9 mouse cellular contexts compared by ENCODE assay signal in the genomic region with DNA sequence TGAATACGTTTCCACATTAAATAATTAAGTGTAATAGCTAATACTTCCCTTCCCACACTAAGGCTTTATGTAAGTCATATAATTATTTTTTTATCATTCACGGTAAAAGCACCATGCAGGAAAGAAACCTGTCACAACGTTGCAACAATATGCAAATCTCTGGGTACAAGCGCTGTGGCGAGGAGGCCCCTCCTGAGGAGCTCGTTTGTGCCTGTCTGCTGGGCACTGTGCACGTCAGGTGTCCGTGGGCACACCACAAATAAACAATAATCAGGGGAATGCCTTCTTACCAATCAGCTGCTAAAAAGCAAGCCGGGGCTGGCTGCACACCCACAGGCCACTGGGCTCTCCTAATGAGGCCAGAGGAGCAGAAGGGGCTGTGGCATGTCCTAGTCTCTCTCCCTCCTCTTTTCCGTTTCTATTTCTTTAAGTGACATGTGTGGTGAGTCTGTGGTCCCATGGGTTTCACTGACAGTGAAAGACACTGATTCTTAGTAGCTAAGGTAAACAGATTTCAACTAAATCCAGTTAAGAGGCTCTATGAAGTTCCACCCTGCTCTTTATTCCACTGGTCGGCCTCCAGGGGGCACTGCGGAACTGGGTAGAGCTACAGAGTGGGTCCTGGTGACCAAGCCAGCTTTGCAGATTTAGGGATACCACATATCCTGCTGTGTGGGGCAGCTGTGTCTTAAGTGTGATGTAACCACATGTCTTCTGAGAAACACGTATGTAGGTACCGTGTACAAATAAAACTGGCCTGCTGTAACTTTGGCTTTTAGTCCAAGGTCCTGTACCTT.
DNase-seq lines count a peak whose midpoint lies in the region; ATAC-seq and TF ChIP-seq lines count a peak whose summit lies in the region.
"Had no signal": no experiment of that assay in that cellular context is flagged by ENCODE, and none has a peak within 500 bp of the region (broad histone marks: within the 10 kb centered on the region; RNA-seq: fewer than 3 reads in every experiment).

No protein-coding gene starts in this region.

- WGBS in kidney, postnatal 0 days = 57% methylated on average over 14 of the region's 14 CpGs
- WGBS in liver, postnatal 0 days (ENCODE audit: insufficient replicate concordance) = 46% methylated on average over 14 of the region's 14 CpGs
- 25% methylated on average over 14 of the region's 14 CpGs for WGBS in olfactory bulb, adult 2 months

- ATAC-seq in kidney, postnatal 0 days (replicated peaks; ENCODE audit: low FRiP score, low read depth) = no peak
- ATAC-seq in liver, postnatal 0 days = no peak

- TF ChIP-seq CTCF in kidney, postnatal 0 days (IDR thresholded peaks at IDR 0.05; ENCODE audit: low read depth) = peak; percentile 92
- TF ChIP-seq CTCF in liver, postnatal 0 days (IDR thresholded peaks at IDR 0.05; ENCODE audit: low read depth) = peak; percentile 82
- peak; percentile 39; the same call in 1 of the 2 replicates for TF ChIP-seq CTCF in olfactory bulb, adult 2 months (IDR thresholded peaks at IDR 0.05; ENCODE audit: insufficient read depth, low read depth, low read length)

- no peaks in the 10 kb centered on the region for H3K27me3 ChIP-seq in kidney, postnatal 0 days (ENCODE audit: insufficient read depth, low read length)
- no peaks in the 10 kb centered on the region for H3K27me3 ChIP-seq in liver, postnatal 0 days (ENCODE audit: insufficient read depth, low read length)
- H3K27me3 ChIP-seq: embryonic facial prominence, embryonic 15.5 days had no signal

- H3K4me2 ChIP-seq in kidney, postnatal 0 days (ENCODE audit: low read length) = no peak overlapping the region
- no peak overlapping the region for H3K4me2 ChIP-seq in liver, postnatal 0 days (ENCODE audit: low read depth, low read length)
- H3K4me2 ChIP-seq: embryonic facial prominence, embryonic 15.5 days had no signal

- no peaks in the 10 kb centered on the region for H3K36me3 ChIP-seq in kidney, postnatal 0 days (ENCODE audit: insufficient read depth, low read length)
- H3K36me3 ChIP-seq in liver, postnatal 0 days (replicated peaks; ENCODE audit: insufficient read depth, low read length) = no peaks in the 10 kb centered on the region
- H3K36me3 ChIP-seq: embryonic facial prominence, embryonic 15.5 days had no signal

- H3K4me1 ChIP-seq in kidney, postnatal 0 days (replicated peaks; ENCODE audit: insufficient read depth, low read length) = no peaks in the 10 kb centered on the region
- no peaks in the 10 kb centered on the region for H3K4me1 ChIP-seq in liver, postnatal 0 days (ENCODE audit: insufficient read depth)
- peaks cover 15% of the 10 kb centered on the region for H3K4me1 ChIP-seq in olfactory bulb, adult 2 months (ENCODE audit: control insufficient read depth, insufficient read depth, low read length)
- H3K4me1 ChIP-seq: embryonic facial prominence, embryonic 15.5 days had no signal

- TF ChIP-seq POLR2A in olfactory bulb, adult 2 months (IDR thresholded peaks at IDR 0.05; ENCODE audit: insufficient read depth, low read depth, low read length) = no peak

- H3K27ac ChIP-seq in kidney, postnatal 0 days = no peak overlapping the region
- H3K27ac ChIP-seq in liver, postnatal 0 days (ENCODE audit: low read depth) = no peak overlapping the region
- H3K27ac ChIP-seq in olfactory bulb, adult 2 months (ENCODE audit: insufficient read depth, low read depth, low read length) = peak overlapping the region; percentile 18; the same call in 1 of the 2 replicates
- H3K27ac ChIP-seq: embryonic facial prominence, embryonic 15.5 days had no signal

- no peak overlapping the region for H3K4me3 ChIP-seq in kidney, postnatal 0 days (replicated peaks; ENCODE audit: low read depth, low read length)
- H3K4me3 ChIP-seq in liver, postnatal 0 days (ENCODE audit: low read depth, low read length) = no peak overlapping the region
- no peak overlapping the region for H3K4me3 ChIP-seq in olfactory bulb, adult 2 months (ENCODE audit: insufficient read depth, low read depth, low read length)
- H3K4me3 ChIP-seq: embryonic facial prominence, embryonic 15.5 days had no signal

- no peaks in the 10 kb centered on the region for H3K9me3 ChIP-seq in kidney, postnatal 0 days (replicated peaks; ENCODE audit: low read length)
- H3K9me3 ChIP-seq in liver, postnatal 0 days (ENCODE audit: low read length) = no peaks in the 10 kb centered on the region
- H3K9me3 ChIP-seq: embryonic facial prominence, embryonic 15.5 days had no signal

- H3K9ac ChIP-seq in kidney, postnatal 0 days (ENCODE audit: low read depth, low read length) = no peak overlapping the region
- no peak overlapping the region for H3K9ac ChIP-seq in liver, postnatal 0 days (replicated peaks)
- H3K9ac ChIP-seq: embryonic facial prominence, embryonic 15.5 days had no signal

- no peak for TF ChIP-seq EP300 in liver, postnatal 0 days (IDR thresholded peaks at IDR 0.05; ENCODE audit: low read depth)

- DNase-seq in 3T3-L1 (ENCODE audit: low read depth, low spot score) = peak; percentile 89
- peak; percentile 72 to 87 for DNase-seq in adrenal gland, adult (ENCODE audit: inconsistent age in 2 of 2, low spot score in 1 of 2)
- peak; percentile 70 to 84 for DNase-seq in cerebellum, postnatal 4 days (ENCODE audit: low spot score in 2 of 2)
- DNase-seq in gastrocnemius, postnatal 25 days = peak; percentile 59
- DNase-seq in kidney, postnatal 0 days (ENCODE audit: low spot score) = peak; percentile 85
- DNase-seq in liver, postnatal 0 days = peak; percentile 84
- DNase-seq in thymus, postnatal 0 days (ENCODE audit: low spot score) = peak; percentile 37

Comparison
In these comparisons a context has a peak if more than half of its experiments do, and no peak if none do; other contexts are left out.
1. DNase-seq: peak in every context shown above with its lines; median percentile 89 in 3T3-L1; 85 in kidney, postnatal 0 days; 84 in liver, postnatal 0 days; 80 in adrenal gland, adult; 77 in cerebellum, postnatal 4 days; 59 in gastrocnemius, postnatal 25 days; 37 in thymus, postnatal 0 days.
2. CTCF ChIP-seq: peak in every context shown above with its lines; median percentile 92 in kidney, postnatal 0 days; 82 in liver, postnatal 0 days; 39 in olfactory bulb, adult 2 months.